Mouse (Mus musculus) limb, embryonic 14.5 days (tissue): ENCODE data around the gene Syt6. TPM values are rescaled to one million over a fixed set of nuclear protein-coding genes. Genes with fewer than 3 reads are reported as not detected.

Experiments
- ATAC-seq: fragments of 200-750 bp; cut with Nextera tagmentation; 2 replicates; pipeline ENCODE4 v1.8.0; 2017; ENCODE audit warnings: low read depth, moderate number of reproducible peaks, moderate TSS enrichment; ENCODE audit not compliant: low FRiP score
- DNase-seq: peaks from one replicate; pipeline ENCODE4 v3.0.0-alpha.2; 2015; ENCODE audit warnings: low spot score
- H3K27ac ChIP-seq: fragments of 300-500 bp; sonication (generic); replicated peaks from 2 replicates; pipeline ENCODE4 v1.5.1; 2014; ENCODE audit warnings: low read depth, mild to moderate bottlenecking, low read length, moderate library complexity, mixed read lengths
- H3K27me3 ChIP-seq: fragments of 300-500 bp; sonication (generic); 2 replicates; pipeline ENCODE4 v1.6.1; 2014; ENCODE audit warnings: low read length, mixed read lengths; ENCODE audit not compliant: control insufficient read depth, insufficient read depth
- H3K36me3 ChIP-seq: fragments of 300-500 bp; sonication (generic); 2 replicates; pipeline ENCODE4 v1.6.1; 2014; ENCODE audit warnings: mild to moderate bottlenecking, low read length, moderate library complexity, mixed read lengths; ENCODE audit not compliant: control insufficient read depth, insufficient read depth
- H3K4me1 ChIP-seq: fragments of 300-500 bp; sonication (generic); 2 replicates; pipeline ENCODE4 v1.6.1; 2014; ENCODE audit warnings: antibody characterized with exemption, low read length, mixed read lengths; ENCODE audit not compliant: control insufficient read depth, insufficient read depth
- H3K4me2 ChIP-seq: fragments of 300-500 bp; sonication (generic); replicated peaks from 2 replicates; pipeline ENCODE4 v1.6.1; 2014; ENCODE audit warnings: low read depth, mild to moderate bottlenecking, low read length, moderate library complexity; ENCODE audit not compliant: severe bottlenecking
- H3K4me3 ChIP-seq: fragments of 300-500 bp; sonication (generic); replicated peaks from 2 replicates; pipeline ENCODE4 v1.5.1; 2014; ENCODE audit warnings: low read length
- H3K9ac ChIP-seq: fragments of 300-500 bp; sonication (generic); 2 replicates; pipeline ENCODE4 v1.6.1; 2014; ENCODE audit warnings: mild to moderate bottlenecking, low read depth, low read length, moderate library complexity; ENCODE audit not compliant: severe bottlenecking
- H3K9me3 ChIP-seq: fragments of 300-500 bp; sonication (generic); 2 replicates; pipeline ENCODE4 v1.6.1; 2016; ENCODE audit warnings: low read length; ENCODE audit not compliant: control insufficient read depth
- POLR2A ChIP-seq: fragments of 200-500 bp; IDR thresholded peaks from 2 replicates; pipeline ENCODE4 v1.8.0; 2012; ENCODE audit warnings: inconsistent platforms, mild to moderate bottlenecking, moderate library complexity, borderline replicate concordance; ENCODE audit not compliant: insufficient read depth, insufficient read length; ENCODE audit errors: extremely low read depth
- WGBS: fragments of 180-500 bp; shearing (Covaris S2); extraction: QIAGEN DNeasy Blood & Tissue Kit; methylation state at CpG from one replicate; pipeline ENCODE4 v1.1.7; 2014; 5-methylcytosine and 5-hydroxymethylcytosine counted together
- microRNA-seq: library from miRNA; unstranded; fragments of <30 nt; microRNA quantifications from one replicate; pipeline ENCODE4, GENCODE M21; 2016
- polyA plus RNA-seq, 2 experiments: library from polyadenylated mRNA; depleted of rRNA in 1 of 2; stranded (reverse) in 1 of 2; unstranded in 1 of 2; fragments of >200 nt; fragmentation: Nextera tagmentation in 1 of 2; extraction: Ambion mirVana in 1 of 2; gene quantifications; 2 replicates each; pipeline versions ENCODE4 v1.2.1 to v1.2.3; 2012 to 2014

Syt6 gene
- polyA plus RNA-seq, 2 experiments = 0.37 to 0.44 TPM

GRCm38 (mm10) chr3:103683966-103684319 lies 108.9 kb downstream of the Syt6 start:
- H3K4me1 ChIP-seq = peaks cover 7% of the 10 kb centered on the region; the same call in 1 of the 2 replicates
- no peak overlapping the region for H3K9ac ChIP-seq
- H3K4me2 ChIP-seq = no peak overlapping the region
- 31% methylated on average over 5 of the region's 5 CpGs for WGBS
- no peak for ATAC-seq
- H3K27ac ChIP-seq = no peak overlapping the region
- H3K9me3 ChIP-seq = no peaks in the 10 kb centered on the region
- no peak overlapping the region for H3K4me3 ChIP-seq
- DNase-seq = no peak
- no peaks in the 10 kb centered on the region for H3K27me3 ChIP-seq
- no peak for TF ChIP-seq POLR2A
- no peaks in the 10 kb centered on the region for H3K36me3 ChIP-seq

- Histone ChIP-seq H3K4me1 (no peaks in the 10 kb centered on the region), H3K27me3 (no peaks in the 10 kb centered on the region), H3K4me2 (no peak overlapping the region), H3K9me3 (no peaks in the 10 kb centered on the region), H3K9ac (no peak overlapping the region), H3K36me3 (no peaks in the 10 kb centered on the region), H3K4me3 (no peak overlapping the region), H3K27ac (no peak overlapping the region)
- ATAC-seq = no peak
- no peak for DNase-seq
- 82% methylated on average over 1 of the region's 1 CpGs for WGBS
- TF ChIP-seq POLR2A = no peak
Observed at GRCm38 (mm10) chr3:103689043-103689442, 114.0 kb downstream of the Syt6 start.

- H3K36me3 ChIP-seq = no peaks in the 10 kb centered on the region
- H3K9ac ChIP-seq = no peak overlapping the region
- no peak overlapping the region for H3K4me2 ChIP-seq
- WGBS = 80% methylated on average over 3 of the region's 3 CpGs
- no peak for TF ChIP-seq POLR2A
- no peaks in the 10 kb centered on the region for H3K9me3 ChIP-seq
- H3K4me1 ChIP-seq = no peaks in the 10 kb centered on the region
- DNase-seq = no peak
- no peak overlapping the region for H3K4me3 ChIP-seq
- no peaks in the 10 kb centered on the region for H3K27me3 ChIP-seq
- H3K27ac ChIP-seq = no peak overlapping the region
- ATAC-seq = no peak
Observed at GRCm38 (mm10) chr3:103690506-103690905, 115.5 kb downstream of the Syt6 start.

Small RNA genes lying within 50 kb of the gene (microRNA-seq; reads per million reads assigned to microRNA genes)
- not detected for gene Gm25325

Other genes starting within 250 kb of the Syt6 start
- 0.11 and 0.14 TPM in 2 replicates for gene Atg4a-ps, start 70.8 kb downstream of the Syt6 start, polyA plus RNA-seq (2012; rRNA removed)
- 0.36 TPM in 1 of 2 replicates, not detected in the other for gene Atg4a-ps, start 70.8 kb downstream of the Syt6 start, polyA plus RNA-seq (2014; fragmentation: Nextera tagmentation; extraction: Ambion mirVana)
- 52.0 and 58.1 TPM in 2 replicates for gene Olfml3, start 162.8 kb downstream of the Syt6 start, polyA plus RNA-seq (2012; rRNA removed)
- 82.5 and 88.0 TPM in 2 replicates for gene Olfml3, start 162.8 kb downstream of the Syt6 start, polyA plus RNA-seq (2014; fragmentation: Nextera tagmentation; extraction: Ambion mirVana)
- gene Gm10964, start 164.1 kb downstream of the Syt6 start, polyA plus RNA-seq (2012; rRNA removed) = not detected in 2 replicates
- not detected in 2 replicates for gene Gm10964, start 164.1 kb downstream of the Syt6 start, polyA plus RNA-seq (2014; fragmentation: Nextera tagmentation; extraction: Ambion mirVana)
- 27.3 and 31.8 TPM in 2 replicates for gene Hipk1, start 216.3 kb downstream of the Syt6 start, polyA plus RNA-seq (2012; rRNA removed)
- gene Hipk1, start 216.3 kb downstream of the Syt6 start, polyA plus RNA-seq (2014; fragmentation: Nextera tagmentation; extraction: Ambion mirVana) = 16.6 and 17.1 TPM in 2 replicates
- gene Dclre1b, start 234.2 kb downstream of the Syt6 start, polyA plus RNA-seq (2012; rRNA removed) = 11.4 and 15.9 TPM in 2 replicates
- gene Dclre1b, start 234.2 kb downstream of the Syt6 start, polyA plus RNA-seq (2014; fragmentation: Nextera tagmentation; extraction: Ambion mirVana) = 29.5 and 32.2 TPM in 2 replicates
- 24.6 and 27.0 TPM in 2 replicates for gene Ap4b1, start 234.3 kb downstream of the Syt6 start, polyA plus RNA-seq (2012; rRNA removed)
- gene Ap4b1, start 234.3 kb downstream of the Syt6 start, polyA plus RNA-seq (2014; fragmentation: Nextera tagmentation; extraction: Ambion mirVana) = 22.9 and 23.4 TPM in 2 replicates
- gene Gm43064, start 234.3 kb downstream of the Syt6 start, polyA plus RNA-seq (2012; rRNA removed) = 0.39 and 0.73 TPM in 2 replicates
- gene Gm43064, start 234.3 kb downstream of the Syt6 start, polyA plus RNA-seq (2014; fragmentation: Nextera tagmentation; extraction: Ambion mirVana) = not detected in 2 replicates